Mouse (Mus musculus) MEL (cell line): ENCODE results near the gene Hdac11. TPM values are rescaled to one million over a fixed set of nuclear protein-coding genes. Genes with fewer than 3 reads are reported as not detected.

ENCODE experiments used
- DNase-seq: peaks from one replicate; pipeline ENCODE4 v3.0.0; 2011; ENCODE audit warnings: low read depth, low spot score
- H3K27ac ChIP-seq: 2 replicates; pipeline ENCODE4 v1.5.1; 2012; ENCODE audit warnings: low read depth, mild to moderate bottlenecking, control low read depth, low read length, moderate library complexity; ENCODE audit not compliant: control insufficient read depth
- H3K27me3 ChIP-seq, 2 experiments: fragments of 150-350 bp in 1 of 2; sonication (generic) in 1 of 2; 2 replicates each; pipeline ENCODE4 v1.6.1; 2012; ENCODE audit warnings: low read length in 2 of 2, mild to moderate bottlenecking in 2 of 2, improper control_type of control experiment in 1 of 2, moderate library complexity in 1 of 2; ENCODE audit not compliant: insufficient read depth in 2 of 2, control insufficient read depth in 1 of 2
- H3K36me3 ChIP-seq, 2 experiments: 2 replicates each; pipeline ENCODE4 v1.6.1; 2012 to 2014; ENCODE audit warnings: low read length in 2 of 2, improper control_type of control experiment in 1 of 2, inconsistent platforms in 1 of 2, mild to moderate bottlenecking in 1 of 2; ENCODE audit not compliant: insufficient read depth in 2 of 2, control insufficient read depth in 1 of 2
- H3K4me1 ChIP-seq, 2 experiments: fragments of 150-350 bp in 1 of 2; sonication (generic) in 1 of 2; 2 replicates each; pipeline ENCODE4 v1.6.1; 2012; ENCODE audit warnings: low read length in 2 of 2, improper control_type of control experiment in 1 of 2, mild to moderate bottlenecking in 1 of 2; ENCODE audit not compliant: insufficient read depth in 2 of 2, control insufficient read depth in 1 of 2
- H3K4me3 ChIP-seq, 2 experiments: fragments of 150-350 bp in 1 of 2; sonication (generic) in 1 of 2; 2 replicates each; pipeline ENCODE4 v1.5.1; 2012; ENCODE audit warnings: low read depth in 2 of 2, low read length in 2 of 2, mild to moderate bottlenecking in 2 of 2, moderate library complexity in 2 of 2, control low read depth in 1 of 2, improper control_type of control experiment in 1 of 2; ENCODE audit not compliant: control insufficient read depth in 1 of 2, insufficient read depth in 1 of 2
- H3K79me2 ChIP-seq: 2 replicates; pipeline ENCODE4 v1.6.1; 2012; ENCODE audit warnings: mild to moderate bottlenecking, low read length, moderate library complexity; ENCODE audit not compliant: control insufficient read depth, poor library complexity, insufficient read depth
- H3K9ac ChIP-seq: 2 replicates; pipeline ENCODE4 v1.6.1; 2012; ENCODE audit warnings: low read depth, mild to moderate bottlenecking, control low read depth, low read length, moderate library complexity; ENCODE audit not compliant: control insufficient read depth, poor library complexity, severe bottlenecking
- H3K9me3 ChIP-seq: fragments of 150-350 bp; sonication (generic); replicated peaks from 2 replicates; pipeline ENCODE4 v1.6.1; 2012; ENCODE audit warnings: mild to moderate bottlenecking, low read length, improper control_type of control experiment, moderate library complexity; ENCODE audit not compliant: insufficient read depth
- CTCF ChIP-seq, 3 experiments: IDR thresholded peaks in 2 of 3; conservative IDR thresholded peaks in 1 of 3; 2 replicates each; pipeline ENCODE4 v1.5.1; 2011 to 2012; ENCODE audit warnings: low read length in 3 of 3, low read depth in 2 of 3, mild to moderate bottlenecking in 2 of 3, improper control_type of control experiment in 1 of 3, inconsistent platforms in 1 of 3, mixed read lengths in 1 of 3, moderate library complexity in 1 of 3; ENCODE audit not compliant: control insufficient read depth in 1 of 3, insufficient read depth in 1 of 3, poor library complexity in 1 of 3, severe bottlenecking in 1 of 3
- E2F4 ChIP-seq: IDR thresholded peaks from 2 replicates; pipeline ENCODE4 v1.6.1; 2011; ENCODE audit warnings: low read depth, low read length, improper control_type of control experiment, borderline replicate concordance
- EP300 ChIP-seq, 2 experiments: IDR thresholded peaks; 2 replicates each; pipeline ENCODE4 v1.6.1; 2011; ENCODE audit warnings: improper control_type of control experiment in 2 of 2, low read length in 2 of 2, low read depth in 1 of 2, mild to moderate bottlenecking in 1 of 2
- GABPA ChIP-seq: IDR thresholded peaks from 2 replicates; pipeline ENCODE4 v1.6.1; 2012; ENCODE audit warnings: low read depth, mild to moderate bottlenecking, inconsistent platforms, low read length, improper control_type of control experiment, moderate library complexity
- GATA1 ChIP-seq: IDR thresholded peaks from 2 replicates; pipeline ENCODE4 v1.6.1; 2011; ENCODE audit warnings: low read depth, low read length, improper control_type of control experiment
- JUND ChIP-seq: IDR thresholded peaks from 2 replicates; pipeline ENCODE4 v1.6.1; 2011; ENCODE audit warnings: low read depth, mild to moderate bottlenecking, improper control_type of control experiment, low read length
- MYC ChIP-seq: IDR thresholded peaks from 2 replicates; pipeline ENCODE4 v1.6.1; 2011; ENCODE audit warnings: low read depth, mild to moderate bottlenecking, low read length, improper control_type of control experiment, moderate library complexity
- NRF1 ChIP-seq: IDR thresholded peaks from 2 replicates; pipeline ENCODE4 v1.6.1; 2014; ENCODE audit warnings: low read depth, mild to moderate bottlenecking, inconsistent platforms, low read length, improper control_type of control experiment, moderate library complexity; ENCODE audit not compliant: poor library complexity, insufficient read depth, severe bottlenecking
- RCOR1 ChIP-seq: IDR thresholded peaks from 2 replicates; pipeline ENCODE4 v1.6.1; 2012; ENCODE audit warnings: low read depth, mild to moderate bottlenecking, inconsistent platforms, low read length, improper control_type of control experiment
- TAL1 ChIP-seq: IDR thresholded peaks from 2 replicates; pipeline ENCODE4 v1.6.1; 2012; ENCODE audit warnings: mild to moderate bottlenecking, inconsistent platforms, low read length, moderate library complexity, mixed read lengths
- TBP ChIP-seq: IDR thresholded peaks from 2 replicates; pipeline ENCODE4 v1.8.0; 2011; ENCODE audit warnings: low read depth, low read length, improper control_type of control experiment
- TCF12 ChIP-seq: IDR thresholded peaks from 2 replicates; pipeline ENCODE4 v1.6.1; 2014; ENCODE audit warnings: low read depth, mild to moderate bottlenecking, inconsistent platforms, low read length, improper control_type of control experiment, moderate library complexity
- UBTF ChIP-seq: IDR thresholded peaks from 2 replicates; pipeline ENCODE4 v1.6.1; 2012; ENCODE audit warnings: low read depth, mild to moderate bottlenecking, inconsistent platforms, low read length, improper control_type of control experiment, moderate library complexity, borderline replicate concordance; ENCODE audit not compliant: insufficient read depth
- ZKSCAN1 ChIP-seq: IDR thresholded peaks from 2 replicates; pipeline ENCODE4 v1.6.1; 2012; ENCODE audit warnings: low read depth, mild to moderate bottlenecking, inconsistent platforms, low read length, improper control_type of control experiment, moderate library complexity
- ZMIZ1 ChIP-seq: IDR thresholded peaks from 2 replicates; pipeline ENCODE4 v1.6.1; 2012; ENCODE audit warnings: low read depth, mild to moderate bottlenecking, inconsistent platforms, low read length, improper control_type of control experiment, moderate library complexity
- polyA plus RNA-seq, 2 experiments: library from polyadenylated mRNA; stranded (reverse) in 1 of 2; unstranded in 1 of 2; fragments of >175 nt in 1 of 2; fragments of >200 nt in 1 of 2; gene quantifications; 2 replicates each; pipeline versions ENCODE4 v1.2.1 to v1.2.4; 2012; ENCODE audit warnings: low replicate concordance in 2 of 2, low read depth in 1 of 2; ENCODE audit not compliant: insufficient read length in 2 of 2, insufficient read depth in 1 of 2, missing spikeins in 1 of 2
- total RNA-seq: library from RNA; depleted of rRNA; stranded (reverse); fragments of 300-350 nt; gene quantifications from 2 replicates; pipeline ENCODE4 v1.2.3, GENCODE M21; 2012

The Hdac11 gene
- total and polyA plus RNA-seq, 3 experiments: 3.3 to 6.0 TPM; not detected in 1

GRCm38 (mm10) chr6:91198456-91198855, 42.0 kb downstream of the Hdac11 start:
- H3K4me3 ChIP-seq: no peak overlapping the region
- no peaks in the 10 kb centered on the region for H3K79me2 ChIP-seq
- no peak for DNase-seq
- H3K27ac ChIP-seq: no peak overlapping the region
- no peaks in the 10 kb centered on the region for H3K4me1 ChIP-seq
- peaks cover 0 to 5% of the 10 kb centered on the region in 2 experiments; a peak in 2 of 4 replicates for H3K27me3 ChIP-seq
- TF ChIP-seq NRF1 (no peak), GATA1 (no peak), ZKSCAN1 (no peak), RCOR1 (no peak), ZMIZ1 (no peak), TCF12 (no peak), E2F4 (no peak), CTCF (IDR thresholded peaks at IDR 0.05 in 2 of 3, conservative IDR thresholded peaks at IDR 0.05 in 1 of 3; ENCODE audit: control insufficient read depth in 1 of 3, insufficient read depth in 1 of 3, low read depth in 2 of 3, low read length in 3 of 3, poor library complexity in 1 of 3, severe bottlenecking in 1 of 3) (no peak), EP300 (IDR thresholded peaks at IDR 0.05; ENCODE audit: low read depth in 1 of 2, low read length in 2 of 2) (no peak), TAL1 (no peak), TBP (no peak)
- TF ChIP-seq, all 39 proteins: peak for 0
- no peak overlapping the region for H3K9ac ChIP-seq
- H3K9me3 ChIP-seq: no peaks in the 10 kb centered on the region
- H3K36me3 ChIP-seq: no peaks in the 10 kb centered on the region

GRCm38 (mm10) chr6:91200429-91201188, 44.1 kb downstream of the Hdac11 start:
- no peak for DNase-seq
- no peak overlapping the region for H3K9ac ChIP-seq
- no peaks in the 10 kb centered on the region for H3K79me2 ChIP-seq
- H3K4me3 ChIP-seq: no peak overlapping the region
- H3K27me3 ChIP-seq: peaks cover 0 to 3% of the 10 kb centered on the region in 2 experiments; a peak in 2 of 4 replicates
- H3K27ac ChIP-seq: no peak overlapping the region
- no peaks in the 10 kb centered on the region for H3K9me3 ChIP-seq
- H3K36me3 ChIP-seq: no peaks in the 10 kb centered on the region
- H3K4me1 ChIP-seq: no peaks in the 10 kb centered on the region
- TF ChIP-seq E2F4 (no peak), TBP (no peak), GABPA (no peak), JUND (no peak), MYC (no peak), UBTF (no peak)
